Mouse (Mus musculus): ENCODE measurements around the gene Med28. TPM values are rescaled to one million over a fixed set of nuclear protein-coding genes. Genes with fewer than 3 reads are reported as not detected.

Gene Med28
- total and polyA plus RNA-seq, 3 experiments = 177 to 195 TPM; not detected in 1

- H3K79me2 ChIP-seq (ENCODE audit: control insufficient read depth, insufficient read depth, low read length, poor library complexity) = no peaks in the 10 kb centered on the region
- peaks cover 0 to 9% of the 10 kb centered on the region in 2 experiments; a peak in 2 of 4 replicates for H3K36me3 ChIP-seq (ENCODE audit: control insufficient read depth in 1 of 2, insufficient read depth in 2 of 2, low read length in 2 of 2)
- H3K4me1 ChIP-seq (ENCODE audit: control insufficient read depth in 1 of 2, insufficient read depth in 2 of 2, low read length in 2 of 2) = no peaks in the 10 kb centered on the region
- H3K27ac ChIP-seq (ENCODE audit: control insufficient read depth, low read depth, low read length) = no peak overlapping the region
- no peak for DNase-seq (ENCODE audit: low read depth, low spot score)
- H3K27me3 ChIP-seq (ENCODE audit: control insufficient read depth in 1 of 2, insufficient read depth in 2 of 2, low read length in 2 of 2) = no peaks in the 10 kb centered on the region
- no peaks in the 10 kb centered on the region for H3K9me3 ChIP-seq (replicated peaks; ENCODE audit: insufficient read depth, low read length)
- no peak overlapping the region for H3K4me3 ChIP-seq (ENCODE audit: control insufficient read depth in 1 of 2, insufficient read depth in 1 of 2, low read depth in 2 of 2, low read length in 2 of 2)
- no peak overlapping the region for H3K9ac ChIP-seq (ENCODE audit: control insufficient read depth, low read depth, low read length, poor library complexity, severe bottlenecking)
- TF ChIP-seq USF2 (IDR thresholded peaks at IDR 0.05; ENCODE audit: borderline replicate concordance in 1 of 2, insufficient read depth in 1 of 2, low read depth in 1 of 2, low read length in 2 of 2) = no peak
- TF ChIP-seq ZKSCAN1 (IDR thresholded peaks at IDR 0.05; ENCODE audit: low read depth, low read length) = no peak
- TF ChIP-seq MAX (IDR thresholded peaks at IDR 0.05; ENCODE audit: low read length) = no peak
- TF ChIP-seq POLR2A (IDR thresholded peaks at IDR 0.05; ENCODE audit: control insufficient read depth in 1 of 2, insufficient read depth in 1 of 2, low read depth in 1 of 2, low read length in 2 of 2, poor library complexity in 1 of 2) = 0 out of 4 replicates have a peak, but pooled peaks of 1 of the 2 experiments have one; percentile 26
- TF ChIP-seq SMC3 (IDR thresholded peaks at IDR 0.05; ENCODE audit: low read depth, low read length) = no peak
- TF ChIP-seq POLR2AphosphoS2 (IDR thresholded peaks at IDR 0.05; ENCODE audit: low read length) = no peak
Observed at GRCm38 (mm10) chr5:45512908-45513307, 7.1 kb upstream of the Med28 start.

GRCm38 (mm10) chr5:45513511-45513910 is 6.5 kb upstream of the Med28 start:
- no peaks in the 10 kb centered on the region for H3K4me1 ChIP-seq (ENCODE audit: control insufficient read depth in 1 of 2, insufficient read depth in 2 of 2, low read length in 2 of 2)
- TF ChIP-seq ETS1 (IDR thresholded peaks at IDR 0.05; ENCODE audit: low read depth, low read length) (no peak), MEF2A (IDR thresholded peaks at IDR 0.05; ENCODE audit: extremely low read depth, insufficient replicate concordance, low read depth, low read length, poor library complexity, severe bottlenecking) (no peak), ZKSCAN1 (IDR thresholded peaks at IDR 0.05; ENCODE audit: low read depth, low read length) (no peak), RAD21 (IDR thresholded peaks at IDR 0.05; ENCODE audit: low read depth, low read length) (no peak)
- no peaks in the 10 kb centered on the region for H3K27me3 ChIP-seq (ENCODE audit: control insufficient read depth in 1 of 2, insufficient read depth in 2 of 2, low read length in 2 of 2)
- DNase-seq (ENCODE audit: low read depth, low spot score) = no peak
- no peak overlapping the region for H3K27ac ChIP-seq (ENCODE audit: control insufficient read depth, low read depth, low read length)
- no peaks in the 10 kb centered on the region for H3K79me2 ChIP-seq (ENCODE audit: control insufficient read depth, insufficient read depth, low read length, poor library complexity)
- no peak overlapping the region for H3K4me3 ChIP-seq (ENCODE audit: control insufficient read depth in 1 of 2, insufficient read depth in 1 of 2, low read depth in 2 of 2, low read length in 2 of 2)
- no peak overlapping the region for H3K9ac ChIP-seq (ENCODE audit: control insufficient read depth, low read depth, low read length, poor library complexity, severe bottlenecking)
- peaks cover 0 to 9% of the 10 kb centered on the region in 2 experiments; a peak in 2 of 4 replicates for H3K36me3 ChIP-seq (ENCODE audit: control insufficient read depth in 1 of 2, insufficient read depth in 2 of 2, low read length in 2 of 2)
- no peaks in the 10 kb centered on the region for H3K9me3 ChIP-seq (replicated peaks; ENCODE audit: insufficient read depth, low read length)

GRCm38 (mm10) chr5:45514599-45514998 is 5.4 kb upstream of the Med28 start:
- TF ChIP-seq TAL1 (IDR thresholded peaks at IDR 0.05; ENCODE audit: low read length) = no peak
- TF ChIP-seq HCFC1 (IDR thresholded peaks at IDR 0.05; ENCODE audit: low read depth, low read length) = no peak
- no peak for TF ChIP-seq MAZ (IDR thresholded peaks at IDR 0.05; ENCODE audit: low read depth, low read length)
- TF ChIP-seq JUND (IDR thresholded peaks at IDR 0.05; ENCODE audit: low read depth, low read length) = no peak
- no peak for TF ChIP-seq CHD1 (IDR thresholded peaks at IDR 0.05; ENCODE audit: low read depth, low read length)
- TF ChIP-seq CHD2 (IDR thresholded peaks at IDR 0.05; ENCODE audit: low read length) = no peak
- no peak for TF ChIP-seq ETS1 (IDR thresholded peaks at IDR 0.05; ENCODE audit: low read depth, low read length)
- no peak for TF ChIP-seq CTCF (IDR thresholded peaks at IDR 0.05 in 2 of 3, conservative IDR thresholded peaks at IDR 0.05 in 1 of 3; ENCODE audit: control insufficient read depth in 1 of 3, insufficient read depth in 1 of 3, low read depth in 2 of 3, low read length in 3 of 3, poor library complexity in 1 of 3, severe bottlenecking in 1 of 3)
- TF ChIP-seq USF1 (IDR thresholded peaks at IDR 0.05; ENCODE audit: low read depth, low read length) = no peak
- TF ChIP-seq MEF2A (IDR thresholded peaks at IDR 0.05; ENCODE audit: extremely low read depth, insufficient replicate concordance, low read depth, low read length, poor library complexity, severe bottlenecking) = no peak
- TF ChIP-seq ELF1 (IDR thresholded peaks at IDR 0.05; ENCODE audit: low read depth, low read length) = no peak
- no peak for TF ChIP-seq MXI1 (IDR thresholded peaks at IDR 0.05; ENCODE audit: low read depth, low read length)
- TF ChIP-seq TCF12 (IDR thresholded peaks at IDR 0.05; ENCODE audit: low read depth, low read length) = no peak
- TF ChIP-seq MYB (IDR thresholded peaks at IDR 0.05; ENCODE audit: low read depth, low read length) = no peak
- TF ChIP-seq RCOR1 (IDR thresholded peaks at IDR 0.05; ENCODE audit: low read depth, low read length) = no peak
- TF ChIP-seq GABPA (IDR thresholded peaks at IDR 0.05; ENCODE audit: low read depth, low read length) = no peak
- no peak for TF ChIP-seq KAT2A (conservative IDR thresholded peaks at IDR 0.05; ENCODE audit: low read depth, low read length)
- Histone ChIP-seq H3K79me2 (ENCODE audit: control insufficient read depth, insufficient read depth, low read length, poor library complexity) (no peaks in the 10 kb centered on the region), H3K9ac (ENCODE audit: control insufficient read depth, low read depth, low read length, poor library complexity, severe bottlenecking) (no peak overlapping the region)

More at GRCm38 (mm10) chr5:45514599-45514998, 5.4 kb upstream of the Med28 start:
- Histone ChIP-seq H3K36me3 (ENCODE audit: control insufficient read depth in 1 of 2, insufficient read depth in 2 of 2, low read length in 2 of 2) (peaks cover 3 to 9% of the 10 kb centered on the region in 2 experiments), H3K27ac (ENCODE audit: control insufficient read depth, low read depth, low read length) (no peak overlapping the region), H3K9me3 (replicated peaks; ENCODE audit: insufficient read depth, low read length) (no peaks in the 10 kb centered on the region), H3K4me1 (ENCODE audit: control insufficient read depth in 1 of 2, insufficient read depth in 2 of 2, low read length in 2 of 2) (peaks cover 0 to 2% of the 10 kb centered on the region in 2 experiments; a peak in 1 of 4 replicates), H3K4me3 (ENCODE audit: control insufficient read depth in 1 of 2, insufficient read depth in 1 of 2, low read depth in 2 of 2, low read length in 2 of 2) (no peak overlapping the region), H3K27me3 (ENCODE audit: control insufficient read depth in 1 of 2, insufficient read depth in 2 of 2, low read length in 2 of 2) (no peaks in the 10 kb centered on the region)
- DNase-seq (ENCODE audit: low read depth, low spot score) = no peak
